Mouse (Mus musculus) cerebellum, adult 2 months (tissue): ENCODE results near the gene Samd14. TPM values are rescaled to one million over a fixed set of nuclear protein-coding genes. Genes with fewer than 3 reads are reported as not detected.
"Not testable (repeated sequence)": the region's sequence is repeated elsewhere in the genome, so short reads cannot be mapped to it uniquely, and the experiment has no call there.

ENCODE experiments used
- DNase-seq, 2 experiments: peaks; one replicate each; pipeline ENCODE4 v3.0.0; 2021
- H3K27ac ChIP-seq: fragments of 200-500 bp; 2 replicates; pipeline ENCODE4 v1.5.1; 2012; ENCODE audit warnings: low read length, control low read depth, inconsistent platforms; ENCODE audit not compliant: insufficient read depth
- H3K27me3 ChIP-seq: fragments of 200-500 bp; 2 replicates; pipeline ENCODE4 v1.6.1; 2012; ENCODE audit warnings: inconsistent platforms, mild to moderate bottlenecking, low read length, moderate library complexity; ENCODE audit not compliant: control insufficient read depth, insufficient read depth
- H3K4me1 ChIP-seq: fragments of 200-500 bp; 2 replicates; pipeline ENCODE4 v1.6.1; 2011; ENCODE audit warnings: low read length; ENCODE audit not compliant: control insufficient read depth, insufficient read depth
- H3K4me3 ChIP-seq: fragments of 200-500 bp; replicated peaks from 2 replicates; pipeline ENCODE3; 2011; ENCODE audit warnings: mild to moderate bottlenecking, low read depth, low read length, control low read depth; ENCODE audit not compliant: insufficient read depth
- CTCF ChIP-seq: fragments of 200-500 bp; IDR thresholded peaks from 2 replicates; pipeline ENCODE4 v1.5.1; 2011; ENCODE audit warnings: low read depth, mild to moderate bottlenecking, control low read depth, low read length, moderate library complexity, borderline replicate concordance; ENCODE audit not compliant: insufficient read depth
- POLR2A ChIP-seq: fragments of 200-500 bp; IDR thresholded peaks from 2 replicates; pipeline ENCODE4 v1.6.1; 2011; ENCODE audit warnings: low read length, control low read depth, borderline replicate concordance; ENCODE audit not compliant: insufficient read depth
- WGBS: fragments of 180-500 bp; shearing (Covaris S2); methylation state at CpG from one replicate; pipeline ENCODE4 v1.1.7; 2018; 5-methylcytosine and 5-hydroxymethylcytosine counted together
- polyA plus RNA-seq: library from polyadenylated mRNA; depleted of rRNA; stranded (reverse); fragments of >200 nt; gene quantifications from 2 replicates; pipeline ENCODE4 v1.2.3, GENCODE M21; 2012; rRNA removed

The Samd14 gene
- polyA plus RNA-seq, result 80.7 and 89.4 TPM in 2 replicates

- under 1% methylated on average over 31 of the region's 32 CpGs for WGBS
- TF ChIP-seq CTCF (no peak), POLR2A (no peak)
Observed at GRCm38 (mm10) chr11:95009629-95010014, at the start of gene Samd14. TSS of gene Samd14 (plus strand) at chr11:95009879.

GRCm38 (mm10) chr11:94962534-94963101 lies 47.1 kb upstream of the Samd14 start:
- Histone ChIP-seq H3K4me3 (no peak overlapping the region), H3K4me1 (peaks cover 22% of the 10 kb centered on the region), H3K27me3 (no peaks in the 10 kb centered on the region), H3K27ac (no peak overlapping the region; the same call in 1 of the 2 replicates)
- no peak for DNase-seq
- TF ChIP-seq CTCF, result no peak
- TF ChIP-seq POLR2A, result no peak
- 42% methylated on average over 5 of the region's 5 CpGs for WGBS

More at GRCm38 (mm10) chr11:95009629-95010014, at the start of gene Samd14:
- H3K4me1 ChIP-seq, result peaks cover 31% of the 10 kb centered on the region
- H3K4me3 ChIP-seq, result peak within 1 kb of the TSS; percentile 81
- H3K27ac ChIP-seq, result peak within 1 kb of the TSS; percentile 85
- peak; percentile 76 to 79 for DNase-seq
- H3K27me3 ChIP-seq, result no peaks in the 10 kb centered on the region

DNA sequence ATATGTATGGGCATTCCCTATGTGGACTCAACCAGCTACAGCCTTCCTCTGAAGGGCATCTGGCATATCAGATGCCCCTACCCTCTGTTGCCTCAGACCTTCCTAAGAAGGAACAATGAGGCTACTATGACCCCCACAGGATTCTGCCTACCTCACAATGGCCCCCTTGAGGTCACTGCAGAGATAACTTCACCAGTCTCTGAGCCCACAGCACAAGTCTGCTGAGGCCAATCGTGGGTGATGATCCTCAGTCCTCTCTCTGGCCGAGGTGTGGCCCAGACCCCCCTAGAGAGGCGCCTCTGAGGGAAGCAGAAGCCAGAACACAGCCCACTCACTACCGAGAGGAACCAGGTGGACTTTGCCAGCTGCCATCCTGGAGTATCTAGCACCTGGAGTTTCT lies 42.3 kb upstream of the Samd14 start, which contains the start of gene Hils1:
Gene Hils1 (plus strand): TSS at position 175 of the 400 bp plus-strand sequence.
- no peak within 1 kb of the TSS for H3K4me3 ChIP-seq
- peaks cover 23% of the 10 kb centered on the region for H3K4me1 ChIP-seq
- 64% methylated on average over 4 of the region's 4 CpGs for WGBS
- H3K27me3 ChIP-seq, result no peaks in the 10 kb centered on the region
- TF ChIP-seq CTCF (no peak), POLR2A (no peak)
- peak in 1 of 2 experiments; percentile 4 for DNase-seq
- no peak within 1 kb of the TSS for H3K27ac ChIP-seq

DNA sequence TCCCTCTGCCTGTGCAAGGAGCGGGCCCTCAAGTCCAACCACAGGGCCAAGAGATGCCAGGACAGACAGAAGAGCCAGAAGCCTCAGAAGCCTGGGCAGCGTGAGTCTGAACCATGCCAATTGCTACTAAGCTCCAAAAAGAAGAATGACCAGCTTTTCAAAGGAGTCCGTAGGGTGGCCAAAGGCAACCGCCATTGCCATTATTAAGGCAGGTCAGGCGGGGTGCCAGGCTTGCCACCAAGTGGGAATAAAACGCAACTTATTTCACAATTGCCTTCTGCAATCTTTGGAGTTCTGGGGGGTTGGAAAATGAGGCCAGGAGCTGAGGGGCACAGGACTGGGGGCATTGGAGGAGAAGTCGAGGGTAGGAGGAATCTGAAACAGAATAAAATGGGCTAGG lies 41.5 kb upstream of the Samd14 start:
- Histone ChIP-seq H3K27me3 (no peaks in the 10 kb centered on the region), H3K4me1 (peaks cover 23% of the 10 kb centered on the region), H3K4me3 (no peak overlapping the region), H3K27ac (no peak overlapping the region)
- no peak for TF ChIP-seq POLR2A
- no peak for TF ChIP-seq CTCF
- 69% methylated on average over 7 of the region's 7 CpGs for WGBS
- DNase-seq, result peak in 1 of 2 experiments; percentile 17

DNA sequence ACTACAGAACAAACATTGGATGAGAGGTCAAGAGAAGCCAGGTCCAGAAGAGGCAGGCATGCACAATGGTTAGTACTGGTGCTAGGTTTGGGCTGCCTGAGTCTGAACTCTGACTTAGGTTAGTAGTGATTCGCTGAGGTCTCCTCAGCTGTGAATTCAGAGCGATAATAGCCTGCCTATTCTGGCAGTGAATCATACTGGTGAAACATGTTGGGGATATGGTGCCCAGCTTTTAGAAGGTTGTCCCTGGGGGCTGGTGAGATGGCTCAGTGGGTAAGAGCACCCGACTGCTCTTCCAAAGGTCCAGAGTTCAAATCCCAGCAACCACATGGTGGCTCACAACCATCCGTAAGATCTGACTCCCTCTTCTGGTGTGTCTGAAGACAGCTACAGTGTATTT lies 40.0 kb upstream of the Samd14 start:
- H3K27ac ChIP-seq, H3K4me3 ChIP-seq, DNase-seq, H3K27me3 ChIP-seq: not testable (repeated sequence)
- peaks cover 28% of the 10 kb centered on the region for H3K4me1 ChIP-seq
- WGBS, result 91% methylated on average over 4 of the region's 4 CpGs

DNA sequence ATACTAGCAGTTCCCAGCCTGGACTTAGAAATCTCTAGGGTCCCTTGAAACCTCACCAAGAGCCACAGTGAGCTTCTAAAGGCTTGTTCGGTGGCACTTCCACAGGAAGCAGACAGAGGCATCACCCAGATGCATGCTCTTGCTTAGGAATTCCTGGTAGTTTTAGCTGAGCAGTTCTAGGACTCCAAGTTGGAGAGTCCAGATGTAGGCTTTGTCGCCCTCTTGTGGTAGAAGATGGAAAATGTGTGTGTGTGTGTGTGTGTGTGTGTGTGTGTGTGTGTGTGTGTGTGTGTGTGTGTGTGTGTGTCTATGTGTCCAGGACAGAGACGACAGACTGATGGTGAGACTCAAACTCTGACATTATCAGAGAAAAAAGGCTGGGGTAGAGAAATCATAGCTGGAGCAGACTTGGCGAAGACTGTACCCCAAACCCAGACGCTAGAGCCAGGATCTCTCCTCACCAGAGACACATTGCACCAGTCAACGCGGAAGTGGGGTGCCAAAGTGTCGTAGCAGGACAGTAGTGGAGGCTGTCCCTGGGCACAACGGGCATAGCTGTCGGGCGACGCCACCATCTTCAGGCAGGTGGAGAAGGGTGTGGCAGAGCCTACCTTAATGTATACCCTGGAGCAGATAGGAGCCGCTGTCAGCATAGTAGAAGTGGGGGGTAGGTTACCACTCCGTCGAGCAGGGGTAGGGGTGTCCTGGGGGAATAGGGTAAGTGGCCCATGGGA lies 39.3 kb upstream of the Samd14 start:
- Histone ChIP-seq H3K4me1 (peaks cover 34% of the 10 kb centered on the region), H3K4me3 (no peak overlapping the region), H3K27me3 (no peaks in the 10 kb centered on the region), H3K27ac (no peak overlapping the region)
- TF ChIP-seq POLR2A (no peak), CTCF (peak; percentile 58; the same call in 1 of the 2 replicates)
- peak; percentile 62 to 76 for DNase-seq
- 52% methylated on average over 15 of the region's 15 CpGs for WGBS

DNA sequence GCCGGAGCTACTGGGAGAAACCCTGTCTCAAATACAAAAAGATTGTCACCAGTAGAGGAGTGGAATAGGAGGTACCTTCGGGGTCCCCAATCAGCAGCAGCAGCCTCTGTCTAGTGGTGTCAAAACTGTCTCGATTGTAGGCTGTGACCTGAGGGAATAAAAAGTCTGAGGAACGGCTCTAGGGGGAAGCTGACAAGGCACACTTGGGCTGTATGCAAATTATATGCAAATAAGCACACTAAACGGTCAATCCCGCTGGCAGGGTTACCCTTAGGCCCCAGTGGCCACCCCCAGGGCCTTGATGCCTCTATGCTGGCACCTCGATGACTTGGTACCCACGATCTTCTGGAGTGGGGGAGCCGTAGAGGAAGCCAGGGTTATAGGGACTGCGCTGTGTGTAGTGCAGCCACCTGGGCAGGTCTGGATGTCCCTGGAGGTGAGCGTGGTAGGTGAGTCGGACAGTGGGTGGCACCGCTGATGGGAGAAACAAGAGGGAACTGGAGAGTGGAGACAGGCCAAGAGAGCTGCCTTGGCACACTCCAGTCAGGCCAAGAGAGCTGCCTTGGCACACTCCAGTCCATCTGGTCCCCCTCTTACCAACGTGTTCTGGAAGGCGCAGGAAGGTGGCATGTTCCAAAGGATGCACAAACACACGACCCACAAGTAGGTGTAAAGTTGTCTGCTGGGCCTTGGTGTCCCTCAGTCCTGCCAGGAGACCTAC lies 37.6 kb upstream of the Samd14 start:
- H3K27ac ChIP-seq, result peak overlapping the region; percentile 18; the same call in 1 of the 2 replicates
- TF ChIP-seq POLR2A, result no peak
- no peak for TF ChIP-seq CTCF
- peaks cover 45% of the 10 kb centered on the region for H3K4me1 ChIP-seq
- 22% methylated on average over 16 of the region's 16 CpGs for WGBS
- H3K4me3 ChIP-seq, result no peak overlapping the region
- DNase-seq, result peak; percentile 60 to 77
- no peaks in the 10 kb centered on the region for H3K27me3 ChIP-seq

DNA sequence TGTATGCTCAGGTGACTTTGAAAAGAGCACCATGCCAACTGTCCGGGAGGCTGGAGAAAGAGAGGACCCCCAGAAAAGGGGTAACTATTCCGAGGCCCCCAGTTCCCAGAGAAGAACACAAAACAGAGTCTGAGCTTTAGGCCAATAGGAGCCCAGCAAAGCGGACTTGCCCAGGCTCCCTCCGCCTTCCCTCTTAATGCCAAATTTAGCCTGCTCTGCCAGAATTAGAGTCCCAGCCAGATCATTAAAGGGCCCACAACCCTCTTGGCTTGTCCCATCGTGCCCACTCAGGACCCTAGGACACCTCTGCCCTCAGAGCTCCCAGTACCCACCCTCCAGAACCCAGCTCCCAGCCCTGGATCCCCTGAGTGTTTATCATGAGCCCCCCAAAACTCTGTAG lies 36.8 kb upstream of the Samd14 start:
- no peak for TF ChIP-seq POLR2A
- no peak for TF ChIP-seq CTCF
- H3K4me1 ChIP-seq, result peaks cover 45% of the 10 kb centered on the region
- no peak overlapping the region for H3K4me3 ChIP-seq
- no peaks in the 10 kb centered on the region for H3K27me3 ChIP-seq
- 0 out of 2 replicates have a peak overlapping the region, but pooled peaks have one; percentile 18 for H3K27ac ChIP-seq
- 18% methylated on average over 5 of the region's 5 CpGs for WGBS
- DNase-seq, result peak in 1 of 2 experiments; percentile 20
